Mouse (Mus musculus) stomach, embryonic 14.5 days (tissue): ENCODE data around the gene Prkce. TPM values are rescaled to one million over a fixed set of nuclear protein-coding genes. Genes with fewer than 3 reads are reported as not detected.

ENCODE experiments used
- ATAC-seq: fragments of 200-750 bp; cut with Nextera tagmentation; 2 replicates; pipeline ENCODE4 v1.8.0; 2017; ENCODE audit warnings: low read depth, moderate TSS enrichment; ENCODE audit not compliant: insufficient number of reproducible peaks, insufficient read depth, low FRiP score
- H3K27ac ChIP-seq: fragments of 300-500 bp; sonication (generic); 2 replicates; pipeline ENCODE4 v1.5.1; 2014; ENCODE audit warnings: mild to moderate bottlenecking, low read length, moderate library complexity, mixed read lengths
- H3K27me3 ChIP-seq: fragments of 300-500 bp; sonication (generic); 2 replicates; pipeline ENCODE4 v1.6.1; 2014; ENCODE audit warnings: low read length, control low read depth, mixed read lengths; ENCODE audit not compliant: control insufficient read depth, insufficient read depth
- H3K36me3 ChIP-seq: fragments of 300-500 bp; sonication (generic); 2 replicates; pipeline ENCODE4 v1.6.1; 2014; ENCODE audit warnings: mild to moderate bottlenecking, control low read depth, low read length, moderate library complexity, mixed read lengths; ENCODE audit not compliant: control insufficient read depth, insufficient read depth
- H3K4me1 ChIP-seq: fragments of 300-500 bp; sonication (generic); 2 replicates; pipeline ENCODE4 v1.6.1; 2014; ENCODE audit warnings: low read length, control low read depth, mixed read lengths; ENCODE audit not compliant: control insufficient read depth, insufficient read depth
- H3K4me2 ChIP-seq: fragments of 300-500 bp; sonication (generic); replicated peaks from 2 replicates; pipeline ENCODE4 v1.6.1; 2014; ENCODE audit warnings: low read depth, low read length, control low read depth
- H3K4me3 ChIP-seq: fragments of 300-500 bp; sonication (generic); 2 replicates; pipeline ENCODE4 v1.5.1; 2014; ENCODE audit warnings: low read depth, low read length, control low read depth
- H3K9ac ChIP-seq: fragments of 300-500 bp; sonication (generic); replicated peaks from 2 replicates; pipeline ENCODE4 v1.6.1; 2014; ENCODE audit warnings: low read depth, mild to moderate bottlenecking, control low read depth, low read length, moderate library complexity, mixed read lengths
- H3K9me3 ChIP-seq: fragments of 300-500 bp; sonication (generic); 2 replicates; pipeline ENCODE4 v1.6.1; 2016; ENCODE audit warnings: low read depth, low read length, control low read depth; ENCODE audit not compliant: control insufficient read depth
- WGBS: fragments of 180-500 bp; shearing (Covaris S2); extraction: QIAGEN DNeasy Blood & Tissue Kit; methylation state at CpG from one replicate; pipeline ENCODE4 v1.1.7; 2014; 5-methylcytosine and 5-hydroxymethylcytosine counted together
- polyA plus RNA-seq: library from polyadenylated mRNA; unstranded; fragments of >200 nt; fragmentation: Nextera tagmentation; extraction: Ambion mirVana; gene quantifications from 2 replicates; pipeline ENCODE4 v1.2.1, GENCODE M21; 2014

Gene Prkce
- polyA plus RNA-seq, 1 experiment from 2014 or later, result 7.3 TPM

DNA sequence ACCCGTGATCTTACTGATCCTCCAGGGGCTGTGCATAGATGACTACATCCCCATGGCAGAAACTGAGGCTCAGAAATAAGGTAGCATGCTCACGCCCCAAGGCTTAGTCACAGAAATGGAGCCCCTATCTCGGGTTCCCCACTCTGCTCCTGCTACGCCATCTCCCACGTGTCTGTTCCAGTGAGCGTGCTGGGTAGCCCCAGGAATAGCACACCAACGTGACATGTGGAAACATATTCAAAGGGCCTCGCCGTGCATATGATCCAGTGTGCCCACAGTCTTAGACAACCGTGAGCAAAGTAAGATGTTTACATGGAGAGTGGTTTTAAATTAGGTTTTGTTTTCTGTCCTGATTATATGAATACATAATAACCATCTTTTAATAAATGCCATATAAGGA is 315.1 kb downstream of the Prkce start:
- Histone ChIP-seq H3K9me3 (no peaks in the 10 kb centered on the region), H3K27ac (no peak overlapping the region), H3K4me2 (no peak overlapping the region), H3K4me3 (no peak overlapping the region), H3K9ac (no peak overlapping the region), H3K27me3 (no peaks in the 10 kb centered on the region), H3K36me3 (no peaks in the 10 kb centered on the region), H3K4me1 (no peaks in the 10 kb centered on the region)
- WGBS, result 91% methylated on average over 10 of the region's 10 CpGs
- no peak for ATAC-seq

DNA sequence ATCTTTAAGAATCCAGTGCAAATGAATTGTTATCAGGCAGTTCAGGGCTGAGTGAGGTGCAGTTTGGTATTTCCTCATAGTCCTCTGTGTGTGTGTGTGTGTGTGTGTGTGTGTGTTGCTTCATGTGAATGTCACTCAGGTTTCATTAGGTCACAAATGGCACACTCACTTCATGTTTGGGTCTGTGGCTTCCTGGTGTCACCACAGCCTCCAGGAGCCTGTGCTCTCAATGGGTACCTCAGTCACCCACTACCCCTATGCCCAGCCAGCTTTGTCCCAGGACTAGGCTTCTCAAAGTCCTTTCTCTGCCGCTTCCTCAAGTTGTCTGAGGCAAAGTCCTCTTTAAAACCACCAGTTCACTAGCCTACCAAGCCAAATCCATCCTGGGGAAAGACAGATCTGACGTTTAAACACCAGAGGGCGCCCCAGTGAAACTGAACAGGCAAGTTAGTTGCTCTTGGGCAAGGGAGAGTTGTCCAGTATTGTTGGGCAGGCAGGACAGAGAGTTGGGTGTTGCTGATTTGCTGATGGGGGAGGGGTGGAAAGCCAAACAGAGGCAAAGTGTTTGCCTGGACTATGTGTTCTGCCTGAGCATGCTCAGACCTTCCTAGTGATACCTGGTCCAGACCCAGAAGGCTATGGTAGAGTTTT is 316.6 kb downstream of the Prkce start:
- H3K27me3 ChIP-seq, result no peaks in the 10 kb centered on the region
- 10% methylated on average over 3 of the region's 3 CpGs for WGBS
- H3K4me1 ChIP-seq, result no peaks in the 10 kb centered on the region
- no peak overlapping the region for H3K27ac ChIP-seq
- H3K9me3 ChIP-seq, result no peaks in the 10 kb centered on the region
- H3K9ac ChIP-seq, result no peak overlapping the region
- no peak overlapping the region for H3K4me2 ChIP-seq
- ATAC-seq, result 0 out of 2 replicates have a peak, but pooled peaks have one; percentile 65
- no peak overlapping the region for H3K4me3 ChIP-seq
- no peaks in the 10 kb centered on the region for H3K36me3 ChIP-seq

DNA sequence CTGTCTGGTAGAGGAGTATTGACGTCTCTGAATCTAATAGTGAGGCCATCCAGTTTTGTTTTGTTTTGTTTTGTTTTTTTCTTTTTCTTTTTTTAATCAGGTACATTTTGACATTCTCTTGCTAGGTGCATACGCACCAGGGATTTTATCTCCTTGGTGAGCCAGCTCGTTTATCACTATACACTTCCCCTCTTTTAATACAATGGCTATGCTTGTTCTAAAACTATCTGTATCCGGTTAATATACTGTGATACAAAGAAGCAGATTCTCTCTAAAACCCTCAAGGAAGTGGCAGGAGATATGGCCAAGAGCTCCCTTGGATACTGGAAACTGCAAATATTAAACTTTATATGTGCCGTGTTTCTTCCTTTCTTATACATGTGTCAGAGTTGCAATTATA is 319.1 kb downstream of the Prkce start:
- ATAC-seq, result no peak

DNA sequence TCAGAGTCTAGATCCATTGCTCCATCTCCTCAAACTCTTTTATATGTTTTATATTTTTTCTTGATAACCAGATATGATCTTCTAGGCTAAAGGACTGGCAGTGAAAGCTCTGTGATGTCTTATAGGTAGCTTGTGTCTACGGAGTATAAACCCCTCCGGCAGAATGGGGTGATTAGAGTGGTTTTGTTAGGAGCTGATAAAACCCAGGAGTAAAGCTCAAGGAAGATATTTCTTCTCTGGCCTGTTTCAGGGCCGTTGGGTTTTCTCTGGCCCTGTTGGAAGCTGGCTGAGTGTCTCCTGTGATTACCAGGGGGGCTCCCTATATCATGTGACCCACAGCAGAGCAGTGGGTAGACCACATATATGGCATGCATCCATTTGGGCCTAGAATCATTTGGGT is 319.9 kb downstream of the Prkce start:
- 68% methylated on average over 3 of the region's 3 CpGs for WGBS
- no peak overlapping the region for H3K4me3 ChIP-seq
- H3K36me3 ChIP-seq, result no peaks in the 10 kb centered on the region
- no peaks in the 10 kb centered on the region for H3K4me1 ChIP-seq
- no peak overlapping the region for H3K9ac ChIP-seq
- H3K4me2 ChIP-seq, result no peak overlapping the region
- no peaks in the 10 kb centered on the region for H3K27me3 ChIP-seq
- ATAC-seq, result no peak
- H3K27ac ChIP-seq, result no peak overlapping the region
- H3K9me3 ChIP-seq, result no peaks in the 10 kb centered on the region

More for the DNA sequence above, 319.1 kb downstream of the Prkce start:
- Histone ChIP-seq H3K27me3 (no peaks in the 10 kb centered on the region), H3K9ac (no peak overlapping the region), H3K9me3 (no peaks in the 10 kb centered on the region), H3K4me2 (no peak overlapping the region), H3K36me3 (no peaks in the 10 kb centered on the region), H3K4me3 (no peak overlapping the region), H3K4me1 (no peaks in the 10 kb centered on the region), H3K27ac (no peak overlapping the region)
- 82% methylated on average over 5 of the region's 5 CpGs for WGBS

DNA sequence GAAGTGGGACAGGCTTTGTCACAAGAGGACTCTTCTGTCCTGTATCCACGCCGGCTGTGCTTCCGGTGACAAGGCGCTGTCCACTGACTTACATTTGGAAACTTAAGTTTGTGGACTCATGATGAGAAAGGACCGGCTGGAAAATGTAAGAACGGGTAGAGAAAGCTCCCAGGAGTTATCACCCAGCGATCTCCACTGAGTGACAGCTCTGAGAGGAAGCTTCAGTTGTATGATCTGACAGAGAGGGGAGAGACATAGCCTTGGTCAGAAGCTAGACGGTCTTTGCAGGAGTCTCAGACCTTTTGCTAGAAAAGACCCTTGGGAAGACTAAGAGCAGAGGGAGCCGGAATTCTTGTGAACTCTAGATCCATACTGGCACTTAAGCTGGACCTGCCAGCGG is 322.2 kb downstream of the Prkce start:
- Histone ChIP-seq H3K27ac (no peak overlapping the region), H3K9me3 (no peaks in the 10 kb centered on the region), H3K27me3 (no peaks in the 10 kb centered on the region), H3K4me2 (no peak overlapping the region), H3K9ac (no peak overlapping the region), H3K4me1 (no peaks in the 10 kb centered on the region), H3K36me3 (no peaks in the 10 kb centered on the region), H3K4me3 (no peak overlapping the region)
- WGBS, result 83% methylated on average over 10 of the region's 10 CpGs
- no peak for ATAC-seq

DNA sequence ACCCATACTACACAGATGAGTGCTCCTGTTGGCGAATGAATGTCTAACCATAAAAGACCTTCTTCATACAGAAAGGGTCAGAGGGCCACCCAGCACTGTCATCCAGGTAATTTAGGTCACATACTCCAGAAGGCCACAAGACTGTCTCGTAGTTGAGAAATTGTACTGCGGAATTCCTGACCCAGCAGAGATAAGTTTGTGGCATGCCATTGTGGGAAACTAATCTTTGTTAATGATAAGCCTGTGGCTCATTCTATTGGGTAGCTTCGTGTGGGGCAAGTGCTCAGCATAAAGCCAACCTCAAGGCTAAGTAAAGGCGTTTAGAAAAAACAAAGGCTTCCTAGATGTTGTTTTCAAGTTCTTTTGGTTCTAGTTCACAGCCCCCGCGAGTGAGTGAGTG is 324.8 kb downstream of the Prkce start:
- 71% methylated on average over 7 of the region's 7 CpGs for WGBS
- no peak overlapping the region for H3K4me2 ChIP-seq
- no peak for ATAC-seq

DNA sequence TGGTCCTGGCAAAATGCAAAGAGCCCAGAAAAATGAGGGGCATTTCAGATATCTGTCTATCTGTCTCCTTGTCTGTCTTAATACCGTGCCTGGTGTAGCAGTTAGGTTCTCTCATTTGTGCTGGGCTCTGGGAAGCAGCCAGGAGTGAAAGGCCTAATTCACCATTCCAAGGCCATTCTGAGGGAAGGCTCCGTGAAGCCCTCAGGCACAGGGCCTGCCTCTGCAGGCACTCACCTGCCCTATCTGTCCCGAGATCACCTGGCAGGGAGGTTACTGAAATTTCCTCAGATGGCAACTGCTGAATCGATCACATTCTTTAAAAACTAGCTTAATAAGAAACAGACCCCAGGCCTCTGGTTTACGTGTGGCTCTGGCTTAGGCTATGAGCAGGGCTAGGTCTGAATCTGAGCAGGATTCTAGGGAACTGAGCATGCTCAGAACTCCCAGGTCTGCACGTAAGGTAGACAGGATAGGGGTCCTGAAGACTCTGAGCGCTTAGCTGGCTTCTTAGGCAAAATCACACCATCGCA is 326.4 kb downstream of the Prkce start:
- ATAC-seq, result no peak
- Histone ChIP-seq H3K36me3 (no peaks in the 10 kb centered on the region), H3K4me2 (no peak overlapping the region), H3K4me1 (no peaks in the 10 kb centered on the region), H3K9me3 (no peaks in the 10 kb centered on the region), H3K27me3 (no peaks in the 10 kb centered on the region), H3K27ac (no peak overlapping the region), H3K9ac (no peak overlapping the region), H3K4me3 (no peak overlapping the region)
- WGBS, result 70% methylated on average over 8 of the region's 8 CpGs

More for the DNA sequence above, 324.8 kb downstream of the Prkce start:
- H3K27me3 ChIP-seq, result no peaks in the 10 kb centered on the region
- H3K27ac ChIP-seq, result no peak overlapping the region
- no peaks in the 10 kb centered on the region for H3K9me3 ChIP-seq
- no peaks in the 10 kb centered on the region for H3K36me3 ChIP-seq
- no peaks in the 10 kb centered on the region for H3K4me1 ChIP-seq
- no peak overlapping the region for H3K4me3 ChIP-seq
- H3K9ac ChIP-seq, result no peak overlapping the region

DNA sequence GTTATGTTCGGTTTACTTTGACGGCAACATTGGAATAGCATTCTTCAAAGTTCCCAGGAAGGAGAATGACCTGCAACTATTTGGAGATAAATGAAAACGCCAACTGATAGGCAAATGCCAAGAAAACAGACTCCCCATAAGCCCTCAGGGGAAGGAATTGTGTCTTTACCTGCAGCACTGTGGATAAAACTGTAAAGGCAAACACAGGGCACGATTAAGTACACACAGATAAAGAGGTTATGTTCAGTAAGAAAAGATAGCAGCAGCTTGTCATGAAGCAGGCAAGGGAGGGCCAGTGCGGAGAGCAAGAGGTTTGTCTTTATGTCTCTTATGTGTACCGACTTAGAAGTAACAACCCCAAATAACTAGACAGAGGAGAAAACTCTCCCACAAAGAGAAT is 326.9 kb downstream of the Prkce start:
- Histone ChIP-seq H3K9me3 (no peaks in the 10 kb centered on the region), H3K27ac (0 out of 2 replicates have a peak overlapping the region, but pooled peaks have one; percentile 3), H3K4me2 (no peak overlapping the region), H3K27me3 (no peaks in the 10 kb centered on the region), H3K4me3 (no peak overlapping the region), H3K36me3 (no peaks in the 10 kb centered on the region), H3K4me1 (no peaks in the 10 kb centered on the region), H3K9ac (no peak overlapping the region)
- no peak for ATAC-seq
- WGBS, result 59% methylated on average over 6 of the region's 6 CpGs

DNA sequence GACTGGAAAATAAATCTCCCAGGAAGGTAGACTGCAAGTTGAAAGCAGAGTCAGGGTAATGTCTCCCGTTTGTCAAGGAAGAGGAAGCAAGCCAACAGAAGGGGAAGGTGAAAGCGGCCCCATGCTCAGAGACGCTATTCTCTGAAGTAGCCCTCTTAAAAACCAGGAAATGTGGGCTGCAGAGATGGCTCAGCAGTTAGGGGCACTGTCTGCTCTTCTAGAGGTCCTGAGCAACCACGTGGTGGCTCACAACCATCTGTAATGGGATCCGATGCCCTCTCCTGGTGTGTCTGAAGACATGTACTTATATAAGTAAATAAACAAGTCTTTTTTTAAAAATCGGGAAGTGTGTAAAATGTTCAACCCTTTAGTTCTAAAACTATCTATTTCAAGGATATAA is 327.3 kb downstream of the Prkce start:
- WGBS, result 50% methylated on average over 6 of the region's 6 CpGs
- Histone ChIP-seq H3K27ac (0 out of 2 replicates have a peak overlapping the region, but pooled peaks have one; percentile 3), H3K36me3 (no peaks in the 10 kb centered on the region), H3K27me3 (no peaks in the 10 kb centered on the region), H3K9ac (no peak overlapping the region), H3K4me2 (no peak overlapping the region), H3K4me3 (no peak overlapping the region), H3K4me1 (0 out of 2 replicates have a peak, but pooled peaks cover 1% of the 10 kb centered on the region), H3K9me3 (no peaks in the 10 kb centered on the region)
- ATAC-seq, result no peak
